Comparison of ENCODE assay signal across 11 mouse cellular contexts in the genomic region with DNA sequence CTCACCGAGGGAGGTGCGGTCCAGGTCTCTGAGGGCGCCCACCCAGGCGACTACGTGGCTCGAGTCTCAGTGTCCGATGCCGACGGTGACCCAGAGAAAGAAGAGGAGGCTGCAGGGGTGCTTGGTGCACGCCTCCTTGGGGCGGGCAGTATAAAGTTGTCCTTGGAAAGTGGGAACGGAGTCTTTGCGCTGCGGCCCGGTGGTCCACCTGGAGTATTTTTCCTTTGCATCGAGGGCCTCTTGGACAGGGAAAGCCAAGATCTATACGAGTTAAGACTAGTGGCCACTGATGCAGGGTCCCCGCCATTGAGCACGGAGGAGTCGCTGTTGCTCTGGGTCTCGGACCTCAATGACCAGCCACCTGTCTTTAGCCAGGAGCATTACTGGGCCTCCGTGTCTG. TPM values are rescaled to one million over a fixed set of nuclear protein-coding genes. Genes with fewer than 3 reads are reported as not detected.
DNase-seq lines count a peak whose midpoint lies in the region; ATAC-seq and TF ChIP-seq lines count a peak whose summit lies in the region.
"Had no signal": no experiment of that assay in that cellular context is flagged by ENCODE, and none has a peak within 500 bp of the region (broad histone marks: within the 10 kb centered on the region; RNA-seq: fewer than 3 reads in every experiment).

No protein-coding gene starts in this region.

- no peak for TF ChIP-seq CTCF in E14TG2a.4 (conservative IDR thresholded peaks at IDR 0.05; ENCODE audit: low read length)

- H3K4me1 ChIP-seq in heart, embryonic 12.5 days (replicated peaks): peaks cover 22% of the 10 kb centered on the region
- H3K4me1 ChIP-seq in E14TG2a.4 (replicated peaks; ENCODE audit: low read depth, low read length): peaks cover 16% of the 10 kb centered on the region
- peaks cover 28% of the 10 kb centered on the region for H3K4me1 ChIP-seq in forebrain, embryonic 16.5 days (replicated peaks; ENCODE audit: control insufficient read depth, insufficient read depth, low read length)
- H3K4me1 ChIP-seq in midbrain, embryonic 10.5 days: peaks cover 28% of the 10 kb centered on the region

- peaks cover 76% of the 10 kb centered on the region for H3K27me3 ChIP-seq in heart, embryonic 12.5 days (replicated peaks)
- H3K27me3 ChIP-seq in E14TG2a.4 (ENCODE audit: insufficient read depth, low read length): peaks cover 71% of the 10 kb centered on the region
- peaks cover 32% of the 10 kb centered on the region for H3K27me3 ChIP-seq in forebrain, embryonic 16.5 days (replicated peaks; ENCODE audit: control insufficient read depth, insufficient read depth, low read length)
- H3K27me3 ChIP-seq in midbrain, embryonic 10.5 days (ENCODE audit: low read depth, poor library complexity, severe bottlenecking): peaks cover 82% of the 10 kb centered on the region

- H3K27ac ChIP-seq in heart, embryonic 12.5 days (ENCODE audit: poor library complexity, severe bottlenecking): no peak overlapping the region
- no peak overlapping the region for H3K27ac ChIP-seq in forebrain, embryonic 16.5 days (ENCODE audit: low read length)
- no peak overlapping the region for H3K27ac ChIP-seq in midbrain, embryonic 10.5 days (replicated peaks)

- H3K4me2 ChIP-seq in heart, embryonic 12.5 days: peak overlapping the region; percentile 91
- H3K4me2 ChIP-seq in forebrain, embryonic 16.5 days (ENCODE audit: low read length): peak overlapping the region; percentile 100

- no peaks in the 10 kb centered on the region for H3K9me3 ChIP-seq in heart, embryonic 12.5 days (replicated peaks)
- H3K9me3 ChIP-seq in E14TG2a.4 (ENCODE audit: low read length): 0 out of 2 replicates have a peak, but pooled peaks cover 4% of the 10 kb centered on the region
- no peaks in the 10 kb centered on the region for H3K9me3 ChIP-seq in forebrain, embryonic 16.5 days (ENCODE audit: control insufficient read depth, low read length)
- H3K9me3 ChIP-seq in midbrain, embryonic 10.5 days (replicated peaks): no peaks in the 10 kb centered on the region

- no peaks in the 10 kb centered on the region for H3K36me3 ChIP-seq in heart, embryonic 12.5 days
- no peaks in the 10 kb centered on the region for H3K36me3 ChIP-seq in E14TG2a.4 (ENCODE audit: insufficient read depth, low read length)
- no peaks in the 10 kb centered on the region for H3K36me3 ChIP-seq in forebrain, embryonic 16.5 days (ENCODE audit: control insufficient read depth, insufficient read depth)
- no peaks in the 10 kb centered on the region for H3K36me3 ChIP-seq in midbrain, embryonic 10.5 days

- WGBS in heart, embryonic 12.5 days: 7% methylated on average over 22 of the region's 22 CpGs
- WGBS in forebrain, embryonic 16.5 days: 1% methylated on average over 22 of the region's 22 CpGs
- 2% methylated on average over 22 of the region's 22 CpGs for WGBS in midbrain, embryonic 10.5 days

- no peak overlapping the region for H3K9ac ChIP-seq in heart, embryonic 12.5 days
- H3K9ac ChIP-seq in forebrain, embryonic 16.5 days (replicated peaks; ENCODE audit: low read depth, low read length): peak overlapping the region; percentile 54

- H3K4me3 ChIP-seq in heart, embryonic 12.5 days: peak overlapping the region; percentile 72
- peak overlapping the region; percentile 71 for H3K4me3 ChIP-seq in E14TG2a.4 (replicated peaks; ENCODE audit: low read length)
- H3K4me3 ChIP-seq in forebrain, embryonic 16.5 days (replicated peaks; ENCODE audit: low read length): peak overlapping the region; percentile 50
- peak overlapping the region; percentile 67 for H3K4me3 ChIP-seq in midbrain, embryonic 10.5 days

- 0 out of 2 replicates have a peak, but pooled peaks have one; percentile 10 for ATAC-seq in heart, embryonic 12.5 days (ENCODE audit: insufficient number of reproducible peaks, low FRiP score)
- no peak for ATAC-seq in forebrain, embryonic 16.5 days
- no peak for ATAC-seq in erythroid progenitor cell, adult 5-6 weeks (replicated peaks; ENCODE audit: low FRiP score, poor library complexity, severe bottlenecking)

- DNase-seq in heart, adult 8-10 months (ENCODE audit: low spot score): no peak
- DNase-seq in midbrain, embryonic 10.5 days (ENCODE audit: low spot score): peak; percentile 29
- DNase-seq in layer of hippocampus, adult 11-12 months (ENCODE audit: low spot score): no peak
- DNase-seq in cerebellum, adult 9-11 months: no peak
- DNase-seq: B cell, adult 2 months; kidney, adult 8-10 months had no signal

RNA-seq across cellular contexts. Expression of gene Dchs2, which starts 1.4 kb away (rescaled TPM):
- 0.11 and 0.15 TPM in 2 replicates for polyA plus RNA-seq in heart, embryonic 12.5 days (2016; fragmentation: Nextera tagmentation; extraction: Ambion mirVana)
- under 1 TPM; 0.78 to 0.87 (median 0.81) TPM for total RNA-seq in heart, adult 8-10 months (2022)
- 0.51 and 0.68 TPM in 2 replicates for polyA plus RNA-seq in forebrain, embryonic 16.5 days (2015; fragmentation: Nextera tagmentation; extraction: Ambion mirVana)
- 0.15 and 0.17 TPM in 2 replicates for polyA plus RNA-seq in midbrain, embryonic 10.5 days (2016; fragmentation: Nextera tagmentation; extraction: Ambion mirVana)
- total RNA-seq in erythroid progenitor cell, adult 5-6 weeks (2015; ENCODE audit: low replicate concordance): not detected in 2 replicates
- not detected in 2 replicates for total RNA-seq in erythroid progenitor cell, adult 5-6 weeks (2017; ENCODE audit: low replicate concordance)
- total RNA-seq: common myeloid progenitor, adult 5-6 weeks had no signal
